Mouse (Mus musculus) monocyte, adult 5-6 weeks (primary cell): ENCODE measurements around the gene Wdr4. TPM values are rescaled to one million over a fixed set of nuclear protein-coding genes. Genes with fewer than 3 reads are reported as not detected.
A peak's percentile ranks its signal among the peaks of the same experiment; 100 is the strongest.

Experiments
- ATAC-seq: fragments of 153-309, 156-312 bp; replicated peaks from 2 replicates; pipeline ENCODE4 v1.8.0; 2017; ENCODE audit warnings: mild to moderate bottlenecking; ENCODE audit not compliant: low TSS enrichment, insufficient number of reproducible peaks, severe bottlenecking, poor library complexity, low FRiP score
- total RNA-seq: library from RNA; stranded (forward); fragments of 200-1000, 200-491, 200-594 nt; gene quantifications from 3 replicates; pipeline ENCODE4 v1.2.3, GENCODE M21; 2017

Wdr4 gene
- total RNA-seq, 1 experiment from 2014 or later: 5.3 TPM

DNA sequence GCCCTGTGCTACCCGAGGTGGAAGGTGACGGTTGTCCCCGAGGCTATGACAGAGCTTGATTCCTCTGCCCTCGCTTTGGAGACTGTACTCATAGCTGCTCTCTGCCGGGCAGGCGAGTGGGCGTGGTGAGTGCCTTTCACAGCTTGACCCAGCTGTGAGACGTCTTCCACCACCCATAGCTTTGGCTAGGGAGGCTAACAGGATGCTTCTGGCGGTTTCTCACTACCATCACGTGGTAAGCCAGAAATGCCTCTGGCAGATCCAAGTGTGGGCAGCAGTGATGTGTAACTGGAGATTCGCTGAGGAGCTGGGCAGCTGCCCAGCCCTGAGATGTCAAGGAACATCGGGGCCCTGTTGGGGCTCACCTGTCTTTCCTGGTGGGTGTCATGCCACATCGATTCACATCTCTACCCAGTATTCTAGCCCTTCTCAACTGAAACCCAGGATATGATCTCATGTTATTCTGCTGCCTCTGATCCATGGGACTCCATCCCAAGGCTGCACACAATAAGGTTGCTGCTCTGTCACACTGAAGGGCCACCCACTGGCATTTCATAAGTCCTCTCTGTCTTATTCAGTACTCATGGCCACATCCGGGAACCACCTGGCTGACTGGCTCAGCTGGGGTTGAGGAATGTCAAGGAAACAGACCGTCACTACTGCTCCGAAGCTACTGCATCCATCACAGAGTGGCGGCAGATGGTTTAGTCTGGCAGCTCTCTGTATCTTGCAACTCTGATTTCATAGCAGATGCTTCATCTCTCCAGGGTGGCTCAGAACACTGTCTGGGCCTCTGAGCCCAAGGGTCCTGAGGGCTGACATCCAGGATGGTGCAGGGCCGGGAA is 62.8 kb downstream of the Wdr4 start:
- ATAC-seq: peak; percentile 50

DNA sequence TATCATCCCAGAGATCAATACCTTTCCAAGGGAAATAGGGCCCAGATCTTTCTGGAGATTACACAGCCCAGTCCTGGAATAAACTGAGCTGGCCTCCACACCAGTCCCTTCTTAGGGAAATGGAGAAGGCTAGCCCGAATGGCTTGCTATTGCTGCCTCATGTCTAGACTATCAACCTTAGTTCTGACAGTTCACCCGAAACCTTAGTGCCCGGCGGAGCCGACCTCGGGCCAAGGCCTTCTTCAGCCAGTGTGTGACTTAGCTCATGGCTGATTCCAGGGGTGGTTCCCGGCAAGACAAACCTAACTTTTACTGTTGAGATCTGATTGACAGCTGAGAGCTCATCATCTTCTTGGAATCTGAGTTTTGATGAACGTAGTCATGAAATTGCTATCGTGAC is 65.7 kb downstream of the Wdr4 start:
- ATAC-seq: no peak

DNA sequence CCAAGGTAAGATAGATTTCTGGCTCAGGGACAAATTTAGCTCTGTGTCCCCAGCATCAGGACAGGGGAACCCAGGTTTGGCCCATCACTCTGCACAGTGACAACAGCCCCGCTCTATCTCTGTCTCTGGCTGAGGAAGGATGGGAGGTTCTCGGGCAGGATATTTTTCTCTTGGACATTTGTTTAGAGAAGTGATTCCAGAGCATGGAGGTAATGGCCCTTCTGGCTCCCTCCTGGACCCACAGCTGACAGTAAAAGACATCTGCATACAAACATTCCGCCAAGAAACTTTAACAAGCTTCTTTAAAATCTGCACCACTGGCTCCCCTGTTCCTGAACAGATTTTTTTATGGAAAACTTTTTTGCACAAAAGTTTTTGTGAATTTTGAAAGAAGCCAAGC is 66.3 kb downstream of the Wdr4 start:
- ATAC-seq: no peak

DNA sequence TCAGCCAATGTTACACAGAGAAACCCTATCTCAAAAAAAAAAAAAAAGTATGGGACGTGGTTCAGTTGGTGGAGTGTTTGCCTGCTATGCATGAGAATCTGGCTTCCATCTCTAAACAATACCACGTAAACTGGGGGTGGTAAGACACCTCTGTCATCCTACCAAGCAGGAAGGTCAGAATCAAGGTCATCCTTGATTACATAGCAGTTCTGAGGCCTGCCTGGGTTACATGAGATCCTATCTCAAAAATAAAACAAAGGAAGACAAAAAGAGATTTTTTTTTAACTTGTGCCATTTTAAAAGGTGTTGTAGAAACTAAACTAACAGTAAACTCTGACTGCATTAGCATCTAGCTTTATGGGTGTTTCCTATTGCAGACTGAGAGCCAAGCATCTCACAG is 67.0 kb downstream of the Wdr4 start:
- ATAC-seq: no peak

DNA sequence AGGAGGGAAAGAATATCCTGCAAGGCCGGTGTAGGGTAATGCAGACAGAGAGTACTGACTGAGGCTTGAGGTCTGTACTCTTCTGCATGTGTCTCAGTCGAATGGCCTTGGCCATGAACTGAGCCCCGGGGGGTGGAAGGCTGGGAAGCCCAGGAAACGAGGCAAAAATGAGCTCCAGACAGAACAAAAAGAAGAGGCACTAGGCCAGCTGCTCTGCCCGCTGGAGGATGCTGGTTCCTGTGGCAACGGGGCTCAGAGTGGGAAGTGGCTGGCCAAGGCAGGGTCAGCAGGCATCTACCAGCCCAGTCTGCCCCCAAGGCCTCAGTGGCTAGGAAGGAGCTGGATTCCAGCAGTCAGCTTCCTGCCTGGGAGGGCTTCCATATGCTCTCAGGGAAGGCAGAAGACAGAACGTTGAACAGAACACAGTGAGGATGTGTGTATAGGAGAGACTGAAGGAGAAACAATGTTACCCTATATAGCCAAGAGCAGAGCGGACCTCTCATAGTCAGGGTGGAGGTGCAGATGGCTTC is 68.5 kb downstream of the Wdr4 start:
- ATAC-seq: no peak

DNA sequence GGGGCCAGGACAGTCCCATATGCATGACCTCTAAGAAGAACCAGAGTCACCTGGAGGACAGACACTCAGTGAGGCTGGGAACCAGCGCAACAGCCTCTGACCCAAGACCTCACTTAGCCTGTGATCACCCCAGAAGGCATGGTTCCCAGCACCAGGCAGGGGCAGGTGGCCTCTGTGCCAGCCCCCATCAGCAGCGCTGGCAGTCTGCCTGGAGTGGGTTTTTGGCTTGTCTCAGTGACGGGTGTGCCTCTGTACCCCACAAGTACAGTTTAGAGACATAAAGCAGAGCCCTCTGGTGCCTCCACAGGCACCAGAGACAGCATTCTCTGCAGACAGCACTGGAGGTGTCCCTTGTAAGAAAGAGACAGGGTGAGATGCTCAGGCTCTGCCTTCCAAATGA is 69.6 kb downstream of the Wdr4 start:
- no peak for ATAC-seq

DNA sequence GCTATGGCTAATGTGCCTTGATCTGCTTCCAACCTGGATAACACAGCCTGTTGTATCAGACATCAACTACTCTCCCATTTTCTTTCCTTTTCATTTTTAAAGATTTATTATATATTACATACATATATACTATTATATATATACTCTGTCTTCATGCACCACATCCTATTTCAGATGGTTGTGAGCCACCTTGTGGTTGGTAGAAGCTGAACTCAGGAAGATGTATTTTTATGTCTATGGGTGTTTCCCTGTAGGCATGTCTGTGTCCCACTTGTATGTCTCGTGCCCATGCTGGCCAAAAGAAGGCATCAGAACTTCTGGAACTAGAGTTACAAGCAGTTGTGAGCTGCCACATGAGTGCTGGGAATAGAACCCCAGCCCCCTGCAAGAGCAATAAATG is 71.3 kb downstream of the Wdr4 start:
- no peak for ATAC-seq

DNA sequence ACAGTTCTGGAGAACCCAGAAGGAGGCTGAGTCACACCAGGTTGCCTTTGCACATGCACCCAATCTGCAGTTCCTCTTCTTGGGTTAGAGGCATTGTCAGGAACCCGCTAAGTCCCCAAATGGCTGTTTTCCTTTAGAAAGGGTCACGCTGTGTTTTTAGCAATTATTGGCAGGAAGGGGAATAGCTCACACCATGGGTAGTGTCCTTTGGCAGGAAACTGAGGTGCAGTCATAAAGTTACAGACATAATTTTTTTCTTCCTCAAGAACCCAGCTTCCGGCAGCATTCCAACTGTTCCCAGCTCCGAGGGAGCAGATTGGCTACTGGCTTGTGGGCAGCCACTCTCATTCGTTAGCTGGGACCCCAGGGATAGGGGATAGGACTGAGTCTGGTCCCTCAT is 72.0 kb downstream of the Wdr4 start:
- ATAC-seq: no peak

DNA sequence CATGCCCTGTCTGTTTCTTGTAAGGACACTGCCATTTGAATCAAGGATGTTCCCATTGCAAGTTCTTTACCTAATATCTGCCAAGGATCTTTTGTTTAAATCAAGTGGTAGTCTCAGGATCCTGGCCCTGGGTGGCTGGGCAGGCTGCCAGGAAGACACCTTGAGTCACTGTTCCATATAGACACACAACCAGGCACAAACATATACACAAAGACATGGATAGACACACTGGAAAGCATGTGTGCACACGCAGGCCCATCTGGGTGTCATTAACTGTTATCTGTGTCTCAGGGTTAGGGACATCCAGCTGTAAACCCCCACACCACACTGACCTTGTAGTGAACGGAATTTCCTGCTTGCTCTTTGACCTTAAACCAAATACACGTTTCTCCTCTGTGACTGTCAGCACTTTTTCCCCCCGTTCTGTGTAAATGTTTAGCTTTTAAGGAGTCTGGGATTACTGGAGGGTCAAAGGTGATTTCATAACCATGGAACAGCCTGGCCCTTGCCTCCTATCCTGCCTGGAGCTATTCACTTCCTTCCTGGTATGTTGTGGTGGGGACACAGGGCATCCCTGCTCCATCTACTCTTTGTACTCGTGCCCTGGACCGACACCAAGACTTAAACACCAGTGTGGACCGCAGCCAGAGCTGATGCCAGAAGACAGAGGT is 74.6 kb downstream of the Wdr4 start:
- ATAC-seq: no peak

Other genes with a start within 250 kb of the Wdr4 start
- gene Rsph1, start 242.6 kb downstream of the Wdr4 start, total RNA-seq: 1.2 TPM in 1 of 3 replicates, not detected in the others
- gene Slc37a1, start 233.2 kb downstream of the Wdr4 start, total RNA-seq: 7.3 to 22.9 TPM (median 9.3 TPM) in 3 replicates
- gene Pde9a, start 133.8 kb downstream of the Wdr4 start, total RNA-seq: not detected in 3 replicates
- gene Ndufv3, start 135 bp upstream of the Wdr4 start, total RNA-seq: 166 to 246 TPM (median 210 TPM) in 3 replicates
- 26.9 to 32.1 TPM (median 29.4 TPM) in 3 replicates for gene Pknox1, start 44.8 kb upstream of the Wdr4 start, total RNA-seq
- gene Cbs, start 117.3 kb upstream of the Wdr4 start, total RNA-seq: not detected in 3 replicates
- gene U2af1, start 138.9 kb upstream of the Wdr4 start, total RNA-seq: 159 to 195 TPM (median 172 TPM) in 3 replicates
- gene Cryaa, start 157.8 kb upstream of the Wdr4 start, total RNA-seq: not detected in 3 replicates